Mouse (Mus musculus) MEL (cell line): ENCODE data around the gene Cpne1. TPM values are rescaled to one million over a fixed set of nuclear protein-coding genes. Genes with fewer than 3 reads are reported as not detected.
"Not testable (repeated sequence)": the region's sequence is repeated elsewhere in the genome, so short reads cannot be mapped to it uniquely, and the experiment has no call there.

Experiments used
- DNase-seq: peaks from one replicate; pipeline ENCODE4 v3.0.0; 2011; ENCODE audit warnings: low read depth, low spot score
- H3K27ac ChIP-seq: 2 replicates; pipeline ENCODE4 v1.5.1; 2012; ENCODE audit warnings: low read depth, mild to moderate bottlenecking, control low read depth, low read length, moderate library complexity; ENCODE audit not compliant: control insufficient read depth
- H3K27me3 ChIP-seq, 2 experiments: fragments of 150-350 bp in 1 of 2; sonication (generic) in 1 of 2; 2 replicates each; pipeline ENCODE4 v1.6.1; 2012; ENCODE audit warnings: low read length in 2 of 2, mild to moderate bottlenecking in 2 of 2, improper control_type of control experiment in 1 of 2, moderate library complexity in 1 of 2; ENCODE audit not compliant: insufficient read depth in 2 of 2, control insufficient read depth in 1 of 2
- H3K36me3 ChIP-seq, 2 experiments: 2 replicates each; pipeline ENCODE4 v1.6.1; 2012 to 2014; ENCODE audit warnings: low read length in 2 of 2, improper control_type of control experiment in 1 of 2, inconsistent platforms in 1 of 2, mild to moderate bottlenecking in 1 of 2; ENCODE audit not compliant: insufficient read depth in 2 of 2, control insufficient read depth in 1 of 2
- H3K4me1 ChIP-seq, 2 experiments: fragments of 150-350 bp in 1 of 2; sonication (generic) in 1 of 2; 2 replicates each; pipeline ENCODE4 v1.6.1; 2012; ENCODE audit warnings: low read length in 2 of 2, improper control_type of control experiment in 1 of 2, mild to moderate bottlenecking in 1 of 2; ENCODE audit not compliant: insufficient read depth in 2 of 2, control insufficient read depth in 1 of 2
- H3K4me3 ChIP-seq, 2 experiments: fragments of 150-350 bp in 1 of 2; sonication (generic) in 1 of 2; 2 replicates each; pipeline ENCODE4 v1.5.1; 2012; ENCODE audit warnings: low read depth in 2 of 2, low read length in 2 of 2, mild to moderate bottlenecking in 2 of 2, moderate library complexity in 2 of 2, control low read depth in 1 of 2, improper control_type of control experiment in 1 of 2; ENCODE audit not compliant: control insufficient read depth in 1 of 2, insufficient read depth in 1 of 2
- H3K79me2 ChIP-seq: 2 replicates; pipeline ENCODE4 v1.6.1; 2012; ENCODE audit warnings: mild to moderate bottlenecking, low read length, moderate library complexity; ENCODE audit not compliant: control insufficient read depth, poor library complexity, insufficient read depth
- H3K9ac ChIP-seq: 2 replicates; pipeline ENCODE4 v1.6.1; 2012; ENCODE audit warnings: low read depth, mild to moderate bottlenecking, control low read depth, low read length, moderate library complexity; ENCODE audit not compliant: control insufficient read depth, poor library complexity, severe bottlenecking
- H3K9me3 ChIP-seq: fragments of 150-350 bp; sonication (generic); replicated peaks from 2 replicates; pipeline ENCODE4 v1.6.1; 2012; ENCODE audit warnings: mild to moderate bottlenecking, low read length, improper control_type of control experiment, moderate library complexity; ENCODE audit not compliant: insufficient read depth
- CHD1 ChIP-seq: IDR thresholded peaks from 2 replicates; pipeline ENCODE4 v1.6.1; 2012; ENCODE audit warnings: low read depth, mild to moderate bottlenecking, inconsistent platforms, low read length, improper control_type of control experiment
- CHD2 ChIP-seq: IDR thresholded peaks from 2 replicates; pipeline ENCODE4 v1.6.1; 2011; ENCODE audit warnings: low read length, improper control_type of control experiment
- CTCF ChIP-seq, 3 experiments: IDR thresholded peaks in 2 of 3; conservative IDR thresholded peaks in 1 of 3; 2 replicates each; pipeline ENCODE4 v1.5.1; 2011 to 2012; ENCODE audit warnings: low read length in 3 of 3, low read depth in 2 of 3, mild to moderate bottlenecking in 2 of 3, improper control_type of control experiment in 1 of 3, inconsistent platforms in 1 of 3, mixed read lengths in 1 of 3, moderate library complexity in 1 of 3; ENCODE audit not compliant: control insufficient read depth in 1 of 3, insufficient read depth in 1 of 3, poor library complexity in 1 of 3, severe bottlenecking in 1 of 3
- EP300 ChIP-seq, 2 experiments: IDR thresholded peaks; 2 replicates each; pipeline ENCODE4 v1.6.1; 2011; ENCODE audit warnings: improper control_type of control experiment in 2 of 2, low read length in 2 of 2, low read depth in 1 of 2, mild to moderate bottlenecking in 1 of 2
- ETS1 ChIP-seq: IDR thresholded peaks from 2 replicates; pipeline ENCODE4 v1.6.1; 2012; ENCODE audit warnings: low read depth, mild to moderate bottlenecking, inconsistent platforms, low read length, improper control_type of control experiment, moderate library complexity
- GABPA ChIP-seq: IDR thresholded peaks from 2 replicates; pipeline ENCODE4 v1.6.1; 2012; ENCODE audit warnings: low read depth, mild to moderate bottlenecking, inconsistent platforms, low read length, improper control_type of control experiment, moderate library complexity
- GATA1 ChIP-seq: IDR thresholded peaks from 2 replicates; pipeline ENCODE4 v1.6.1; 2011; ENCODE audit warnings: low read depth, low read length, improper control_type of control experiment
- HCFC1 ChIP-seq: IDR thresholded peaks from 2 replicates; pipeline ENCODE4 v1.6.1; 2012; ENCODE audit warnings: low read depth, mild to moderate bottlenecking, inconsistent platforms, low read length, improper control_type of control experiment, moderate library complexity
- JUND ChIP-seq: IDR thresholded peaks from 2 replicates; pipeline ENCODE4 v1.6.1; 2011; ENCODE audit warnings: low read depth, mild to moderate bottlenecking, improper control_type of control experiment, low read length
- KAT2A ChIP-seq: conservative IDR thresholded peaks from 2 replicates; pipeline ENCODE4 v1.6.1; 2012; ENCODE audit warnings: low read depth, low read length, improper control_type of control experiment, inconsistent platforms
- MAFK ChIP-seq: IDR thresholded peaks from 2 replicates; pipeline ENCODE4 v1.6.1; 2011; ENCODE audit warnings: low read depth, mild to moderate bottlenecking, low read length, improper control_type of control experiment, borderline replicate concordance
- MAX ChIP-seq: IDR thresholded peaks from 2 replicates; pipeline ENCODE4 v1.6.1; 2011; ENCODE audit warnings: low read length, improper control_type of control experiment
- MAZ ChIP-seq: IDR thresholded peaks from 2 replicates; pipeline ENCODE4 v1.6.1; 2012; ENCODE audit warnings: low read depth, mild to moderate bottlenecking, inconsistent platforms, low read length, improper control_type of control experiment
- MEF2A ChIP-seq: IDR thresholded peaks from 2 replicates; pipeline ENCODE4 v1.6.1; 2014; ENCODE audit warnings: low read depth, mild to moderate bottlenecking, inconsistent platforms, low read length, improper control_type of control experiment; ENCODE audit not compliant: poor library complexity, insufficient replicate concordance, severe bottlenecking; ENCODE audit errors: extremely low read depth
- MXI1 ChIP-seq: IDR thresholded peaks from 2 replicates; pipeline ENCODE4 v1.6.1; 2011; ENCODE audit warnings: mild to moderate bottlenecking, low read depth, low read length, improper control_type of control experiment
- MYC ChIP-seq: IDR thresholded peaks from 2 replicates; pipeline ENCODE4 v1.6.1; 2011; ENCODE audit warnings: low read depth, mild to moderate bottlenecking, low read length, improper control_type of control experiment, moderate library complexity
- NELFE ChIP-seq: IDR thresholded peaks from 2 replicates; pipeline ENCODE4 v1.6.1; 2011; ENCODE audit warnings: low read depth, low read length, improper control_type of control experiment
- NRF1 ChIP-seq: IDR thresholded peaks from 2 replicates; pipeline ENCODE4 v1.6.1; 2014; ENCODE audit warnings: low read depth, mild to moderate bottlenecking, inconsistent platforms, low read length, improper control_type of control experiment, moderate library complexity; ENCODE audit not compliant: poor library complexity, insufficient read depth, severe bottlenecking
- POLR2A ChIP-seq, 2 experiments: IDR thresholded peaks; 2 replicates each; pipeline ENCODE4 v1.6.1; 2011 to 2012; ENCODE audit warnings: low read length in 2 of 2, mild to moderate bottlenecking in 2 of 2, control low read depth in 1 of 2, improper control_type of control experiment in 1 of 2, low read depth in 1 of 2, moderate library complexity in 1 of 2; ENCODE audit not compliant: control insufficient read depth in 1 of 2, insufficient read depth in 1 of 2, poor library complexity in 1 of 2
- POLR2AphosphoS2 ChIP-seq: IDR thresholded peaks from 2 replicates; pipeline ENCODE4 v1.6.1; 2011; ENCODE audit warnings: low read length, improper control_type of control experiment
- POLR2AphosphoS5 ChIP-seq: IDR thresholded peaks from 2 replicates; pipeline ENCODE4 v1.6.1; 2012; ENCODE audit warnings: low read depth, borderline replicate concordance, mild to moderate bottlenecking, inconsistent platforms, low read length, moderate library complexity, mixed read lengths
- RAD21 ChIP-seq: IDR thresholded peaks from 2 replicates; pipeline ENCODE4 v1.6.1; 2011; ENCODE audit warnings: mild to moderate bottlenecking, low read depth, low read length, improper control_type of control experiment
- SIN3A ChIP-seq: IDR thresholded peaks from 2 replicates; pipeline ENCODE4 v1.6.1; 2012; ENCODE audit warnings: low read length, improper control_type of control experiment, inconsistent platforms
- SMC3 ChIP-seq: IDR thresholded peaks from 2 replicates; pipeline ENCODE4 v1.6.1; 2011; ENCODE audit warnings: low read depth, low read length, improper control_type of control experiment
- TBP ChIP-seq: IDR thresholded peaks from 2 replicates; pipeline ENCODE4 v1.8.0; 2011; ENCODE audit warnings: low read depth, low read length, improper control_type of control experiment
- USF1 ChIP-seq: IDR thresholded peaks from 2 replicates; pipeline ENCODE4 v1.6.1; 2014; ENCODE audit warnings: low read depth, mild to moderate bottlenecking, inconsistent platforms, low read length, improper control_type of control experiment, moderate library complexity
- ZC3H11A ChIP-seq: IDR thresholded peaks from 2 replicates; pipeline ENCODE4 v1.6.1; 2012; ENCODE audit warnings: low read depth, mild to moderate bottlenecking, inconsistent platforms, low read length, improper control_type of control experiment
- ZKSCAN1 ChIP-seq: IDR thresholded peaks from 2 replicates; pipeline ENCODE4 v1.6.1; 2012; ENCODE audit warnings: low read depth, mild to moderate bottlenecking, inconsistent platforms, low read length, improper control_type of control experiment, moderate library complexity
- ZMIZ1 ChIP-seq: IDR thresholded peaks from 2 replicates; pipeline ENCODE4 v1.6.1; 2012; ENCODE audit warnings: low read depth, mild to moderate bottlenecking, inconsistent platforms, low read length, improper control_type of control experiment, moderate library complexity
- ZNF384 ChIP-seq: IDR thresholded peaks from 2 replicates; pipeline ENCODE4 v1.6.1; 2012; ENCODE audit warnings: low read depth, mild to moderate bottlenecking, inconsistent platforms, low read length, improper control_type of control experiment
- polyA plus RNA-seq, 2 experiments: library from polyadenylated mRNA; stranded (reverse) in 1 of 2; unstranded in 1 of 2; fragments of >175 nt in 1 of 2; fragments of >200 nt in 1 of 2; gene quantifications; 2 replicates each; pipeline versions ENCODE4 v1.2.1 to v1.2.4; 2012; ENCODE audit warnings: low replicate concordance in 2 of 2, low read depth in 1 of 2; ENCODE audit not compliant: insufficient read length in 2 of 2, insufficient read depth in 1 of 2, missing spikeins in 1 of 2
- total RNA-seq: library from RNA; depleted of rRNA; stranded (reverse); fragments of 300-350 nt; gene quantifications from 2 replicates; pipeline ENCODE4 v1.2.3, GENCODE M21; 2012

Gene Cpne1
- total and polyA plus RNA-seq, 3 experiments: 22.5 to 52.8 TPM; not detected in 1

DNA sequence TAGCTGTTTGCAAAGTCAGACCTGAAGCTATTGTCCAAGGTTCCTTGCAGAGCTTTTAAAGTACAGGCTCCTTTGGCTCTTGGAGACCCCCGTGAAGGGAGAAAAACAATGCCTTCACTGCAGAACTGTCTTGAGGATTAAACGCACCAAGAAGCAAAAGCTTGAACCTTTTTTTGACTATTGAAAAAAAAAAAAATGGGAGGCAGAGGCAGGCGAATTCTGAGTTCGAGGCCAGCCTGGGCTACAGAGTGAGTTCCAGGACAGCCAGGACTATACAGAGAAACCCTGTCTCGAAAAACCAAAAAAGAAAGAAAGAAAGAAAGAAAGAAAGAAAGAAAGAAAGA is 287 bp upstream of the Cpne1 start:
- not testable (repeated sequence) for DNase-seq, H3K27me3 ChIP-seq, H3K9me3 ChIP-seq
- Histone ChIP-seq H3K27ac (peak overlapping the region; percentile 41), H3K4me3 (peak overlapping the region; percentile 66 to 95), H3K36me3 (peaks cover 3 to 28% of the 10 kb centered on the region in 2 experiments; a peak in 3 of 4 replicates), H3K9ac (peak overlapping the region; percentile 61), H3K4me1 (peaks cover 9 to 16% of the 10 kb centered on the region in 2 experiments), H3K79me2 (peaks cover 43% of the 10 kb centered on the region)
- TF ChIP-seq POLR2A (IDR thresholded peaks at IDR 0.05; ENCODE audit: control insufficient read depth in 1 of 2, insufficient read depth in 1 of 2, low read depth in 1 of 2, low read length in 2 of 2, poor library complexity in 1 of 2): 0 out of 4 replicates have a peak, but pooled peaks of 1 of the 2 experiments have one; percentile 47
- TF ChIP-seq ZNF384: peak; percentile 75
- TF ChIP-seq NELFE: 0 out of 2 replicates have a peak, but pooled peaks have one; percentile 10

DNA sequence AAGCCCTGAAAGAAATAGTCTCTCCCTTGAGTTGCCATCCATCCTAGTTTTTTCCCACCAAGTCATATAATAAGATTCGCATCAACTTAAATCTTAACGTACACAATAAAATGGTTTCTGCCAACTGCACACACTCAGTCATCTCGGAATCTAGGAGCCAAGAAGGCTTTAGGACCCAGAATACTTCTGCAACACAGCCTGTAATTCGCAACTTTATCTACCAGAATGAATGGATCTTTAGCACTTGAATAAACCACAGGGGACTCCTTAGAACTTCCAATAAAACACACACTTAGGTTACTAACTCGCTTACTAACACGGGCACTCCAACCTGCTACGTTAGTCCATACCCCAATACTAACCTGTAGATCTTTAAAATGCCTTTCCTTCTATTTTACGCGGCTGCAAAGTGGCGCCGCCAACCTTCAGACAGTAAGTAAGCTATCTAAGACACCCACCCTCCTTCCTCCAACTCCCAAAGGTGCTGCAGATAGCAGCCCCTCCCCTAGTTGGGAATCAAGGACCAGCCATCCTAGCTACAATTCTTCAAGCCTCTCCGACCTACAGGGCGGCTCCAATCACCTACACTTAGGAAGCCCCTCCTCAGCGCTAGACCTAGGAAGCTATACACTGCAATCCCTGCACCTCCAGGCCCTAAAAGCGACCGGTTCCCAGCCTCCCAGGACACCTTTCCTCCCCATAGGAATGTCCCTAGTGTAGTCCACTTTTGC is 973 bp downstream of the Cpne1 start:
- peak overlapping the region; percentile 78 for H3K27ac ChIP-seq
- DNase-seq: peak; percentile 77
- TF ChIP-seq KAT2A (no peak), GABPA (no peak), USF1 (no peak), SMC3 (no peak), CHD2 (no peak), ETS1 (peak; percentile 31; the same call in 1 of the 2 replicates), MEF2A (no peak), ZKSCAN1 (0 out of 2 replicates have a peak, but pooled peaks have one; percentile 10), HCFC1 (no peak), MAX (no peak; the same call in 1 of the 2 replicates), POLR2AphosphoS2 (no peak), ZC3H11A (no peak), NRF1 (no peak), POLR2A (IDR thresholded peaks at IDR 0.05; ENCODE audit: control insufficient read depth in 1 of 2, insufficient read depth in 1 of 2, low read depth in 1 of 2, low read length in 2 of 2, poor library complexity in 1 of 2) (no peak), GATA1 (peak; percentile 8; the same call in 1 of the 2 replicates), TBP (0 out of 2 replicates have a peak, but pooled peaks have one; percentile 13), SIN3A (peak; percentile 93), RAD21 (no peak), EP300 (IDR thresholded peaks at IDR 0.05; ENCODE audit: low read depth in 1 of 2, low read length in 2 of 2) (0 out of 4 replicates have a peak, but pooled peaks of 1 of the 2 experiments have one; percentile 31), CTCF (IDR thresholded peaks at IDR 0.05 in 2 of 3, conservative IDR thresholded peaks at IDR 0.05 in 1 of 3; ENCODE audit: control insufficient read depth in 1 of 3, insufficient read depth in 1 of 3, low read depth in 2 of 3, low read length in 3 of 3, poor library complexity in 1 of 3, severe bottlenecking in 1 of 3) (no peak), CHD1 (0 out of 2 replicates have a peak, but pooled peaks have one; percentile 85), POLR2AphosphoS5 (no peak), MXI1 (peak; percentile 67), MAZ (no peak), ZMIZ1 (no peak), JUND (no peak), MAFK (no peak), MYC (0 out of 2 replicates have a peak, but pooled peaks have one; percentile 47)

More for the DNA sequence above, 973 bp downstream of the Cpne1 start:
- H3K79me2 ChIP-seq: peaks cover 54% of the 10 kb centered on the region
- no peaks in the 10 kb centered on the region for H3K9me3 ChIP-seq
- H3K27me3 ChIP-seq: no peaks in the 10 kb centered on the region
- H3K4me1 ChIP-seq: peaks cover 9 to 16% of the 10 kb centered on the region in 2 experiments
- H3K36me3 ChIP-seq: peaks cover 5 to 28% of the 10 kb centered on the region in 2 experiments; a peak in 3 of 4 replicates
- H3K9ac ChIP-seq: peak overlapping the region; percentile 98
- peak overlapping the region; percentile 66 to 95 for H3K4me3 ChIP-seq
